Mouse (Mus musculus): ENCODE measurements around the gene Traf1. TPM values are rescaled to one million over a fixed set of nuclear protein-coding genes. Genes with fewer than 3 reads are reported as not detected.

Gene Traf1
- polyA plus RNA-seq, 1 experiment from 2014 or later, result 0.76 TPM

DNA sequence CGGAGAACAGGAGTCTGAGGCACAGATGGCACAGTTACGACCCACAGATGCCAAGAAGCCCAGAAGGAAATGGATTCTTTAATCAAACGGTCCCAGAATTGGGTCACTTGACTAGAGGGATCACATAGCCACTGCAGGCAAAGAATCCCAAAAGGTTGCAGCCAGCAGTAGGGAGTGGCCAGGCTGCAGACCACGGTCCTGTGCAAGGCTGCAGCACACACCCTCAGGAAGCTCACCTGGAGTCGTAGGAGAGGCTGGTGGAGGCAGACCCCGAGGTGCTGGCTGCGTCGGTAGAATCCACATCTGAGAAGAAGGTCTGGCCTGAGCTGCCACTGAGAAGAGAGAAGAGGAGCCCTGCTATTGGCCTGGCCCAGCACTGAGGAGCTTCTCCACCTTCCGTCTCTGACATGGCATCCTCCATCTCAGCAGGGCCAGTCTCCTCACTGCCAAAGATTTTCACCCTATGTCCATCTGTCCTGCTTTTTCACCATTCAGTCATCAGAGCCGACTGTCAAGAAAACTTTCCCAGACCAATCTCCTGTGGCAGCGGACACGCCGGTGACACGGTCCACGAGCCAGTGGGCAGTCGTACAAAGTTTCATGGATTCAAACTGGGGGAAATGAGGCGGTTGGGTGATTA is 64.6 kb downstream of the Traf1 start:
- Histone ChIP-seq H3K4me2 (ENCODE audit: low read length) (no peak overlapping the region), H3K4me1 (ENCODE audit: control insufficient read depth, insufficient read depth, low read length) (no peaks in the 10 kb centered on the region), H3K9me3 (replicated peaks; ENCODE audit: control insufficient read depth, low read length) (no peaks in the 10 kb centered on the region), H3K27ac (ENCODE audit: low read depth, low read length) (no peak overlapping the region), H3K36me3 (ENCODE audit: control insufficient read depth, insufficient read depth, low read length) (0 out of 2 replicates have a peak, but pooled peaks cover 7% of the 10 kb centered on the region), H3K27me3 (replicated peaks; ENCODE audit: control insufficient read depth, insufficient read depth, low read length) (no peaks in the 10 kb centered on the region), H3K9ac (ENCODE audit: low read length) (no peak overlapping the region), H3K4me3 (ENCODE audit: low read depth, low read length) (no peak overlapping the region)
- no peak for ATAC-seq
- no peak for DNase-seq (ENCODE audit: low spot score)
- 87% methylated on average over 17 of the region's 17 CpGs for WGBS

GRCm38 (mm10) chr2:34895503-34896113 is 66.0 kb downstream of the Traf1 start:
- H3K36me3 ChIP-seq (ENCODE audit: control insufficient read depth, insufficient read depth, low read length), result 0 out of 2 replicates have a peak, but pooled peaks cover 4% of the 10 kb centered on the region
- DNase-seq (ENCODE audit: low spot score) (no peak), ATAC-seq (no peak)
- no peak overlapping the region for H3K27ac ChIP-seq (ENCODE audit: low read depth, low read length)
- WGBS, result 81% methylated on average over 19 of the region's 19 CpGs
- H3K27me3 ChIP-seq (replicated peaks; ENCODE audit: control insufficient read depth, insufficient read depth, low read length), result no peaks in the 10 kb centered on the region
- H3K4me3 ChIP-seq (ENCODE audit: low read depth, low read length), result no peak overlapping the region
- H3K4me1 ChIP-seq (ENCODE audit: control insufficient read depth, insufficient read depth, low read length), result no peaks in the 10 kb centered on the region
- no peak overlapping the region for H3K4me2 ChIP-seq (ENCODE audit: low read length)
- no peaks in the 10 kb centered on the region for H3K9me3 ChIP-seq (replicated peaks; ENCODE audit: control insufficient read depth, low read length)
- no peak overlapping the region for H3K9ac ChIP-seq (ENCODE audit: low read length)

DNA sequence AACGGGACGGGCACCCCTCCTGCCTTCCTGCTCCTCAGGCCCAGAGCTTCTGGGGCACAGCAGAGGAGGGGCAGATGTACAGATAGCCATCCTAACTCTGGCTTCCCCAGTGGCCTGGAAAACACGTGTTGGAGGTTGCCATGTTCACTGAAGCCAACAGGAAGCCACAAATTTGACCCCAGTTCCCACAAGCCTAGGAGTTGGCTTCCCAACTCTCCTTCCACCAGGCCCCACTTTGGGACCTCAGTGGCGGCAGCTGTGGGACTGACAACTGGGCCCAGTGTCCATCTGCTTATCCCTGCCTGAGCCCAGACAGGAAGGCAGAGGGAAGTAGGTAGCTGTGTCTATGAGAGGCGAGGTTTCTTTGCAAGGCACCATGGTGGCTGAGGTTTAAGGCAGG is 67.6 kb downstream of the Traf1 start:
- Histone ChIP-seq H3K4me2 (ENCODE audit: low read length) (no peak overlapping the region), H3K9ac (ENCODE audit: low read length) (no peak overlapping the region), H3K4me1 (ENCODE audit: control insufficient read depth, insufficient read depth, low read length) (no peaks in the 10 kb centered on the region), H3K9me3 (replicated peaks; ENCODE audit: control insufficient read depth, low read length) (no peaks in the 10 kb centered on the region), H3K36me3 (ENCODE audit: control insufficient read depth, insufficient read depth, low read length) (0 out of 2 replicates have a peak, but pooled peaks cover 4% of the 10 kb centered on the region), H3K27ac (ENCODE audit: low read depth, low read length) (no peak overlapping the region), H3K27me3 (replicated peaks; ENCODE audit: control insufficient read depth, insufficient read depth, low read length) (no peaks in the 10 kb centered on the region), H3K4me3 (ENCODE audit: low read depth, low read length) (no peak overlapping the region)
- ATAC-seq (no peak), DNase-seq (ENCODE audit: low spot score) (no peak)
- WGBS, result 78% methylated on average over 5 of the region's 5 CpGs

Other genes with a start within 250 kb of the Traf1 start
- gene Gapvd1, start 206.5 kb downstream of the Traf1 start, polyA plus RNA-seq (2014; fragmentation: Nextera tagmentation; extraction: Ambion mirVana), result 100 and 105 TPM in 2 replicates
- gene Hspa5, start 189.8 kb downstream of the Traf1 start, polyA plus RNA-seq (2014; fragmentation: Nextera tagmentation; extraction: Ambion mirVana), result 384 and 454 TPM in 2 replicates
- 26.9 and 29.3 TPM in 2 replicates for gene Rabepk, start 161.9 kb downstream of the Traf1 start, polyA plus RNA-seq (2014; fragmentation: Nextera tagmentation; extraction: Ambion mirVana)
- gene Fbxw2, start 135.5 kb downstream of the Traf1 start, polyA plus RNA-seq (2014; fragmentation: Nextera tagmentation; extraction: Ambion mirVana), result 78.6 and 78.9 TPM in 2 replicates
- not detected in 2 replicates for gene Gm34653, start 128.8 kb downstream of the Traf1 start, polyA plus RNA-seq (2014; fragmentation: Nextera tagmentation; extraction: Ambion mirVana)
- 0.08 and 0.16 TPM in 2 replicates for gene Cutal, start 87.4 kb downstream of the Traf1 start, polyA plus RNA-seq (2014; fragmentation: Nextera tagmentation; extraction: Ambion mirVana)
- gene Psmd5, start 86.8 kb downstream of the Traf1 start, polyA plus RNA-seq (2014; fragmentation: Nextera tagmentation; extraction: Ambion mirVana), result 120 and 129 TPM in 2 replicates
- gene Phf19, start 47.7 kb downstream of the Traf1 start, polyA plus RNA-seq (2014; fragmentation: Nextera tagmentation; extraction: Ambion mirVana), result 4.7 and 6.2 TPM in 2 replicates
- 0.69 and 1.1 TPM in 2 replicates for gene Hc, start 99.7 kb upstream of the Traf1 start, polyA plus RNA-seq (2014; fragmentation: Nextera tagmentation; extraction: Ambion mirVana)
- 0.12 and 0.27 TPM in 2 replicates for gene AI182371, start 139.8 kb upstream of the Traf1 start, polyA plus RNA-seq (2014; fragmentation: Nextera tagmentation; extraction: Ambion mirVana)
- gene Cntrl, start 147.7 kb upstream of the Traf1 start, polyA plus RNA-seq (2014; fragmentation: Nextera tagmentation; extraction: Ambion mirVana), result 14.5 and 14.9 TPM in 2 replicates
- gene Rab14, start 239.3 kb upstream of the Traf1 start, polyA plus RNA-seq (2014; fragmentation: Nextera tagmentation; extraction: Ambion mirVana), result 349 and 383 TPM in 2 replicates

All from forebrain, embryonic 14.5 days (tissue).